Mouse (Mus musculus): Measurements from ENCODE around the gene Rbfox3.

GRCm38 (mm10) chr11:118769542-118769941 is 141.9 kb downstream of the Rbfox3 start:
- TF ChIP-seq CTCF (IDR thresholded peaks at IDR 0.05; ENCODE audit: borderline replicate concordance, insufficient read depth, low read depth, low read length), result no peak
- no peak for TF ChIP-seq POLR2A (IDR thresholded peaks at IDR 0.05; ENCODE audit: borderline replicate concordance, insufficient read depth, low read length)
